Mouse (Mus musculus): ENCODE data around the gene Cdh12.

DNA sequence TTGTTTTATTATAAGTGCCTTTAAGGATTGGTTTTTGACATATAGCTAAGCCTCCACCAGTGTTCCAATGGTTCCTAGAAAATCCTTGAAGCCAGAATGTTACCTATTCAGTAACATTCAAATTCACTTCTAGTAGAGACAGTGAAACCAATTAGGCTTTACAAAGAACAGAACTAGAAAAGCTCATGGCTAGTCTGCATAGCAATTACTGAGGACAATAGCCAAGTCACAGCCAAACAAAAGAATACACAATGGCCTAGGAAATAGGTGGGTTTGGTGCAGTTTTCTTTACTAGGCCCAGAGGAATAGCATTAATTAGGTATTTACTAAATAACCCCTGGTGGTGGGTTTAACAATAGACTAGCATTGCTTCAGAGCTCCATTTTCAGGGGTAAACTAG, 917.3 kb downstream of the Cdh12 start:
- no peak for TF ChIP-seq ETS1 (IDR thresholded peaks at IDR 0.05; ENCODE audit: low read depth, low read length)
- TF ChIP-seq POLR2A (IDR thresholded peaks at IDR 0.05; ENCODE audit: control insufficient read depth in 1 of 2, insufficient read depth in 1 of 2, low read depth in 1 of 2, low read length in 2 of 2, poor library complexity in 1 of 2) = no peak
- TF ChIP-seq KAT2A (conservative IDR thresholded peaks at IDR 0.05; ENCODE audit: low read depth, low read length) = no peak
- TF ChIP-seq GATA1 (IDR thresholded peaks at IDR 0.05; ENCODE audit: low read depth, low read length) = no peak
- TF ChIP-seq GABPA (IDR thresholded peaks at IDR 0.05; ENCODE audit: low read depth, low read length) = no peak
- TF ChIP-seq POLR2AphosphoS2 (IDR thresholded peaks at IDR 0.05; ENCODE audit: low read length) = no peak
- TF ChIP-seq MEF2A (IDR thresholded peaks at IDR 0.05; ENCODE audit: extremely low read depth, insufficient replicate concordance, low read depth, low read length, poor library complexity, severe bottlenecking) = no peak
- TF ChIP-seq POLR2AphosphoS5 (IDR thresholded peaks at IDR 0.05; ENCODE audit: borderline replicate concordance, low read depth, low read length) = no peak

All from MEL (cell line).